Mouse (Mus musculus) layer of hippocampus, adult 9-10 months (tissue): ENCODE measurements around the gene Vtcn1.
"Not testable (repeated sequence)": the region's sequence is repeated elsewhere in the genome, so short reads cannot be mapped to it uniquely, and the experiment has no call there.

Experiments
- DNase-seq: peaks from one replicate; pipeline ENCODE4 v3.0.0; 2022; ENCODE audit warnings: low spot score

Vtcn1 gene

GRCm38 (mm10) chr3:100825225-100825965, at the start of gene Vtcn1:
Gene Vtcn1 (plus strand): TSS chr3:100825459.
- DNase-seq, result no peak

GRCm38 (mm10) chr3:100776967-100777366, 48.3 kb upstream of the Vtcn1 start:
- DNase-seq, result no peak

- no peak for DNase-seq
These were observed 47.7 kb upstream of the Vtcn1 start for GRCm38 (mm10) chr3:100777568-100777967.

GRCm38 (mm10) chr3:100786076-100786475, 39.2 kb upstream of the Vtcn1 start:
- DNase-seq, result no peak

GRCm38 (mm10) chr3:100791670-100792069, 33.6 kb upstream of the Vtcn1 start:
- no peak for DNase-seq

- no peak for DNase-seq
These were observed 31.9 kb upstream of the Vtcn1 start for GRCm38 (mm10) chr3:100793345-100793744.

- DNase-seq, result no peak
These were observed 28.7 kb upstream of the Vtcn1 start for GRCm38 (mm10) chr3:100796571-100796970.

- DNase-seq, result no peak
These were observed 27.8 kb upstream of the Vtcn1 start for GRCm38 (mm10) chr3:100797166-100798145.

GRCm38 (mm10) chr3:100798872-100799422, 26.3 kb upstream of the Vtcn1 start:
- DNase-seq, result no peak

- DNase-seq, result no peak
These were observed 20.3 kb upstream of the Vtcn1 start for GRCm38 (mm10) chr3:100804975-100805374.

- no peak for DNase-seq
These were observed 19.3 kb upstream of the Vtcn1 start for GRCm38 (mm10) chr3:100805925-100806324.

- DNase-seq, result no peak
These were observed 14.8 kb upstream of the Vtcn1 start for GRCm38 (mm10) chr3:100810461-100810860.

- DNase-seq, result no peak
These were observed 13.4 kb upstream of the Vtcn1 start for GRCm38 (mm10) chr3:100811836-100812235.

- DNase-seq, result not testable (repeated sequence)
These were observed 9.8 kb upstream of the Vtcn1 start for GRCm38 (mm10) chr3:100815490-100815889.

- no peak for DNase-seq
These were observed 6.5 kb upstream of the Vtcn1 start for GRCm38 (mm10) chr3:100818709-100819108.

GRCm38 (mm10) chr3:100819571-100819970, 5.7 kb upstream of the Vtcn1 start:
- no peak for DNase-seq

- no peak for DNase-seq
These were observed 4.4 kb upstream of the Vtcn1 start for GRCm38 (mm10) chr3:100820852-100821251.

- DNase-seq, result no peak
These were observed 4.0 kb upstream of the Vtcn1 start for GRCm38 (mm10) chr3:100821276-100821675.

- DNase-seq, result no peak
These were observed 18.5 kb downstream of the Vtcn1 start for GRCm38 (mm10) chr3:100843784-100844183.

GRCm38 (mm10) chr3:100844366-100844765, 19.1 kb downstream of the Vtcn1 start:
- no peak for DNase-seq

GRCm38 (mm10) chr3:100848348-100848747, 23.1 kb downstream of the Vtcn1 start:
- no peak for DNase-seq

- DNase-seq, result no peak
These were observed 25.2 kb downstream of the Vtcn1 start for GRCm38 (mm10) chr3:100850468-100850867.
